Mouse (Mus musculus) liver, embryonic 14.5 days (tissue): ENCODE results near the gene Acvr2a. TPM values are rescaled to one million over a fixed set of nuclear protein-coding genes. Genes with fewer than 3 reads are reported as not detected.

Experiments used
- ATAC-seq: fragments of 200-750 bp; cut with Nextera tagmentation; 2 replicates; pipeline ENCODE4 v1.8.0; 2017; ENCODE audit warnings: moderate number of reproducible peaks, mild to moderate bottlenecking, moderate library complexity; ENCODE audit not compliant: insufficient read depth
- DNase-seq, 3 experiments: peaks; one replicate each; pipeline ENCODE4 v3.0.0-alpha.2; 2012 to 2013; ENCODE audit warnings: low read depth in 3 of 3, low spot score in 3 of 3
- H3K27ac ChIP-seq: fragments of 300-500 bp; sonication (generic); 2 replicates; pipeline ENCODE4 v1.5.1; 2014; ENCODE audit warnings: moderate library complexity, mild to moderate bottlenecking, control low read depth, inconsistent platforms
- H3K27me3 ChIP-seq: fragments of 300-500 bp; sonication (generic); 2 replicates; pipeline ENCODE4 v1.6.1; 2014; ENCODE audit warnings: mild to moderate bottlenecking, low read length, moderate library complexity; ENCODE audit not compliant: control insufficient read depth, insufficient read depth
- H3K36me3 ChIP-seq: fragments of 300-500 bp; sonication (generic); replicated peaks from 2 replicates; pipeline ENCODE4 v1.6.1; 2014; ENCODE audit warnings: low read depth; ENCODE audit not compliant: control insufficient read depth, insufficient read depth
- H3K4me1 ChIP-seq, 2 experiments: fragments of 200-500 bp in 1 of 2; fragments of 300-500 bp in 1 of 2; sonication (generic) in 1 of 2; replicated peaks; 2 replicates each; pipeline ENCODE4 v1.6.1; 2012 to 2014; ENCODE audit warnings: antibody characterized with exemption in 1 of 2, inconsistent platforms in 1 of 2, low read length in 1 of 2; ENCODE audit not compliant: control insufficient read depth in 2 of 2, insufficient read depth in 2 of 2
- H3K4me2 ChIP-seq: fragments of 300-500 bp; sonication (generic); 2 replicates; pipeline ENCODE4 v1.6.1; 2014; ENCODE audit warnings: low read depth, mild to moderate bottlenecking, control low read depth, moderate library complexity
- H3K4me3 ChIP-seq, 2 experiments: fragments of 200-500 bp in 1 of 2; fragments of 300-500 bp in 1 of 2; sonication (generic) in 1 of 2; 2 replicates each; pipeline ENCODE4 v1.5.1; 2012 to 2014; ENCODE audit warnings: low read depth in 2 of 2, low read length in 2 of 2, mild to moderate bottlenecking in 2 of 2, control low read depth in 1 of 2, inconsistent platforms in 1 of 2, moderate library complexity in 1 of 2; ENCODE audit not compliant: insufficient read depth in 1 of 2
- H3K9ac ChIP-seq: fragments of 300-500 bp; sonication (generic); replicated peaks from 2 replicates; pipeline ENCODE4 v1.6.1; 2014; ENCODE audit warnings: mild to moderate bottlenecking, control low read depth, moderate library complexity
- H3K9me3 ChIP-seq: fragments of 300-500 bp; sonication (generic); 2 replicates; pipeline ENCODE4 v1.6.1; 2016; ENCODE audit warnings: low read length, mixed read lengths; ENCODE audit not compliant: control insufficient read depth
- CTCF ChIP-seq: IDR thresholded peaks from 2 replicates; pipeline ENCODE4 v1.5.1; 2016; ENCODE audit warnings: antibody characterized with exemption, low read depth, control low read depth
- EP300 ChIP-seq: IDR thresholded peaks from 2 replicates; pipeline ENCODE4 v1.6.1; 2016; ENCODE audit warnings: antibody characterized with exemption, low read depth
- WGBS: fragments of 180-500 bp; shearing (Covaris S2); extraction: QIAGEN DNeasy Blood & Tissue Kit; methylation state at CpG from one replicate; pipeline ENCODE4 v1.1.7; 2014; ENCODE audit not compliant: insufficient replicate concordance; 5-methylcytosine and 5-hydroxymethylcytosine counted together
- polyA plus RNA-seq, 2 experiments: library from polyadenylated mRNA; depleted of rRNA in 1 of 2; stranded (reverse) in 1 of 2; unstranded in 1 of 2; fragments of >200 nt; fragmentation: Nextera tagmentation in 1 of 2; extraction: Ambion mirVana in 1 of 2; gene quantifications; 2 replicates each; pipeline versions ENCODE4 v1.2.1 to v1.2.3; 2012 to 2014

Acvr2a gene
- polyA plus RNA-seq, 2 experiments, result 1.3 to 2.5 TPM

- DNase-seq (no peak), ATAC-seq (no peak)
- no peaks in the 10 kb centered on the region for H3K27me3 ChIP-seq
- WGBS, result 57% methylated on average over 3 of the region's 3 CpGs
- no peak overlapping the region for H3K4me2 ChIP-seq
- no peaks in the 10 kb centered on the region for H3K36me3 ChIP-seq
- TF ChIP-seq CTCF (no peak), EP300 (no peak)
- no peak overlapping the region for H3K27ac ChIP-seq
- H3K4me1 ChIP-seq, result no peaks in the 10 kb centered on the region
- H3K4me3 ChIP-seq, result no peak overlapping the region
- no peak overlapping the region for H3K9ac ChIP-seq
- H3K9me3 ChIP-seq, result no peaks in the 10 kb centered on the region
These were observed 43.3 kb upstream of the Acvr2a start for GRCm38 (mm10) chr2:48770634-48771033.

DNA sequence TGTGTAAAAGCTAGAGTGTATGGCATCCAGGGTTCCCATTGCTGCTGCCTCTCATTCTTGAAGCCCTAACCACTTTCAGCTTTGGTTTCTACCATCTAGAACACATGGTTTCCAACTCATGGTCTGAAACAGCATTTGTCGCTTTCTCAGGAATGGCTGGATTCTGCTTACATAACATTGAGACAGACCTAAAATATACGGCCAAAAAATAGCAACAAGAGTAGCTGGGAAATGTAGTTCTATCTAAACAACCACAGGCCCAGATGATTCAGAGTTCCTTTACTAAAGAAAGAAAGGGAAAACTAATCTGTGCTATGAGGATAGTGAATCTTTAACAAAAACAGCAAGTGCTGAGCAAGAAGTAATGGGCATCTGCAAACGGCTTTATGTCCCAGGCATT, 38.6 kb upstream of the Acvr2a start:
- no peaks in the 10 kb centered on the region for H3K36me3 ChIP-seq
- DNase-seq, result no peak
- TF ChIP-seq EP300 (no peak), CTCF (no peak)
- H3K27ac ChIP-seq, result no peak overlapping the region
- ATAC-seq, result no peak
- no peak overlapping the region for H3K9ac ChIP-seq
- no peaks in the 10 kb centered on the region for H3K27me3 ChIP-seq
- H3K4me3 ChIP-seq, result no peak overlapping the region
- no peaks in the 10 kb centered on the region for H3K9me3 ChIP-seq
- WGBS, result 68% methylated on average over 3 of the region's 3 CpGs
- no peaks in the 10 kb centered on the region for H3K4me1 ChIP-seq
- no peak overlapping the region for H3K4me2 ChIP-seq

GRCm38 (mm10) chr2:48788901-48789300, 25.0 kb upstream of the Acvr2a start:
- no peak overlapping the region for H3K27ac ChIP-seq
- H3K36me3 ChIP-seq, result no peaks in the 10 kb centered on the region
- no peak for ATAC-seq
- no peak for DNase-seq
- H3K9me3 ChIP-seq, result no peaks in the 10 kb centered on the region
- no peaks in the 10 kb centered on the region for H3K27me3 ChIP-seq
- H3K4me1 ChIP-seq, result no peaks in the 10 kb centered on the region
- no peak overlapping the region for H3K9ac ChIP-seq
- H3K4me2 ChIP-seq, result no peak overlapping the region
- TF ChIP-seq CTCF (no peak), EP300 (no peak)
- no peak overlapping the region for H3K4me3 ChIP-seq
- 47% methylated on average over 3 of the region's 3 CpGs for WGBS

GRCm38 (mm10) chr2:48814223-48815038, 522 bp downstream of the Acvr2a start:
- peak in 1 of 3 experiments; percentile 12 for DNase-seq
- Histone ChIP-seq H3K9me3 (no peaks in the 10 kb centered on the region), H3K27ac (no peak overlapping the region), H3K4me1 (peaks cover 0 to 4% of the 10 kb centered on the region in 2 experiments; a peak in 2 of 4 replicates), H3K36me3 (no peaks in the 10 kb centered on the region), H3K4me2 (peak overlapping the region; percentile 85), H3K9ac (peak overlapping the region; percentile 53), H3K4me3 (peak overlapping the region; percentile 73 to 88), H3K27me3 (peaks cover 40% of the 10 kb centered on the region)
- WGBS, result under 1% methylated on average over 75 of the region's 76 CpGs
- peak; percentile 52 for ATAC-seq
- TF ChIP-seq CTCF, result no peak
- TF ChIP-seq EP300, result no peak

GRCm38 (mm10) chr2:48815039-48815590, 1.2 kb downstream of the Acvr2a start:
- no peaks in the 10 kb centered on the region for H3K36me3 ChIP-seq
- no peak overlapping the region for H3K27ac ChIP-seq
- peaks cover 0 to 4% of the 10 kb centered on the region in 2 experiments; a peak in 2 of 4 replicates for H3K4me1 ChIP-seq
- DNase-seq (no peak), ATAC-seq (no peak)
- H3K4me2 ChIP-seq, result peak overlapping the region; percentile 85
- H3K4me3 ChIP-seq, result peak overlapping the region; percentile 73 to 88
- H3K9me3 ChIP-seq, result no peaks in the 10 kb centered on the region
- TF ChIP-seq CTCF, result no peak
- TF ChIP-seq EP300, result no peak
- H3K9ac ChIP-seq, result peak overlapping the region; percentile 20; the same call in 1 of the 2 replicates
- peaks cover 40% of the 10 kb centered on the region for H3K27me3 ChIP-seq
- 7% methylated on average over 15 of the region's 15 CpGs for WGBS
